Mouse (Mus musculus): ENCODE results near the gene Gm17334. TPM values are rescaled to one million over a fixed set of nuclear protein-coding genes. Genes with fewer than 3 reads are reported as not detected.
A peak's percentile ranks its signal among the peaks of the same experiment; 100 is the strongest.

Gm17334 gene
- polyA plus RNA-seq, 1 experiment: not detected

- TF ChIP-seq POLR2A (IDR thresholded peaks at IDR 0.05; ENCODE audit: borderline replicate concordance, control insufficient read depth, low read depth, low read length) (no peak), CTCF (IDR thresholded peaks at IDR 0.05; ENCODE audit: control insufficient read depth, insufficient read depth, low read length) (no peak)
- WGBS: 84% methylated on average over 16 of the region's 16 CpGs
- H3K27ac ChIP-seq (ENCODE audit: control insufficient read depth, insufficient read depth, low read depth, low read length, poor library complexity): no peak overlapping the region
- H3K4me3 ChIP-seq (replicated peaks; ENCODE audit: control insufficient read depth, low read depth, low read length): no peak overlapping the region
- H3K4me1 ChIP-seq (ENCODE audit: control insufficient read depth, insufficient read depth, low read length): peaks cover 2% of the 10 kb centered on the region
These were observed 40.2 kb upstream of the Gm17334 start for GRCm38 (mm10) chr11:53813001-53813868.

DNA sequence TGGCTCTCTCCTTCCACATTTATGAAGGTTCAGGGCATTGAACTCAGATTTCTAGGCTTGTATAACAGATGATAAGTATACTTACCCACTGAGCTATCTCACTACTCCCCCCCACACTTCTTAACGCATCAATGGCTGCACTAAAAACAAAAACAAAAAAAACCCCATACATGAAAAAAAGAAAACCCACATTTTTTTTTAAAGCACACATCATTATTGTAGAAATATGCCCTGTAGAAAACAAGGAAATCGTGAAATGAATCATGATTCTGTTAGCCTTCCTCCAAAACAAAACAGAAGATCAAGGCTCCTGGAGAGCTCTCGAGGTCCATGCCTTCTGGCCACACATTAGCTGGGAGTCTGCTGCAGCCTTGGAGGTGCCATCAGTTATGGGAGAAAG is 38.3 kb upstream of the Gm17334 start:
- TF ChIP-seq CTCF (IDR thresholded peaks at IDR 0.05; ENCODE audit: control insufficient read depth, insufficient read depth, low read length) (no peak), POLR2A (IDR thresholded peaks at IDR 0.05; ENCODE audit: borderline replicate concordance, control insufficient read depth, low read depth, low read length) (no peak)
- 69% methylated on average over 3 of the region's 3 CpGs for WGBS
- Histone ChIP-seq H3K27ac (ENCODE audit: control insufficient read depth, insufficient read depth, low read depth, low read length, poor library complexity) (no peak overlapping the region), H3K4me3 (replicated peaks; ENCODE audit: control insufficient read depth, low read depth, low read length) (no peak overlapping the region), H3K4me1 (ENCODE audit: control insufficient read depth, insufficient read depth, low read length) (peaks cover 3% of the 10 kb centered on the region)

- no peak for TF ChIP-seq POLR2A (IDR thresholded peaks at IDR 0.05; ENCODE audit: borderline replicate concordance, control insufficient read depth, low read depth, low read length)
- TF ChIP-seq CTCF (IDR thresholded peaks at IDR 0.05; ENCODE audit: control insufficient read depth, insufficient read depth, low read length): no peak
- WGBS: 62% methylated on average over 2 of the region's 2 CpGs
- no peak overlapping the region for H3K27ac ChIP-seq (ENCODE audit: control insufficient read depth, insufficient read depth, low read depth, low read length, poor library complexity)
- no peak overlapping the region for H3K4me3 ChIP-seq (replicated peaks; ENCODE audit: control insufficient read depth, low read depth, low read length)
- H3K4me1 ChIP-seq (ENCODE audit: control insufficient read depth, insufficient read depth, low read length): peaks cover 4% of the 10 kb centered on the region
These were observed 37.8 kb upstream of the Gm17334 start for GRCm38 (mm10) chr11:53810749-53811148.

- WGBS: 33% methylated on average over 5 of the region's 5 CpGs
- TF ChIP-seq POLR2A (IDR thresholded peaks at IDR 0.05; ENCODE audit: borderline replicate concordance, control insufficient read depth, low read depth, low read length) (no peak), CTCF (IDR thresholded peaks at IDR 0.05; ENCODE audit: control insufficient read depth, insufficient read depth, low read length) (no peak)
- Histone ChIP-seq H3K27ac (ENCODE audit: control insufficient read depth, insufficient read depth, low read depth, low read length, poor library complexity) (no peak overlapping the region), H3K4me1 (ENCODE audit: control insufficient read depth, insufficient read depth, low read length) (peaks cover 4% of the 10 kb centered on the region), H3K4me3 (replicated peaks; ENCODE audit: control insufficient read depth, low read depth, low read length) (no peak overlapping the region)
These were observed 37.2 kb upstream of the Gm17334 start for GRCm38 (mm10) chr11:53810156-53810555.

- Histone ChIP-seq H3K4me1 (ENCODE audit: control insufficient read depth, insufficient read depth, low read length) (peaks cover 6% of the 10 kb centered on the region), H3K27ac (ENCODE audit: control insufficient read depth, insufficient read depth, low read depth, low read length, poor library complexity) (no peak overlapping the region), H3K4me3 (replicated peaks; ENCODE audit: control insufficient read depth, low read depth, low read length) (no peak overlapping the region)
- WGBS: 51% methylated on average over 5 of the region's 5 CpGs
- TF ChIP-seq POLR2A (IDR thresholded peaks at IDR 0.05; ENCODE audit: borderline replicate concordance, control insufficient read depth, low read depth, low read length): no peak
- TF ChIP-seq CTCF (IDR thresholded peaks at IDR 0.05; ENCODE audit: control insufficient read depth, insufficient read depth, low read length): no peak
These were observed 36.4 kb upstream of the Gm17334 start for GRCm38 (mm10) chr11:53809354-53809753.

DNA sequence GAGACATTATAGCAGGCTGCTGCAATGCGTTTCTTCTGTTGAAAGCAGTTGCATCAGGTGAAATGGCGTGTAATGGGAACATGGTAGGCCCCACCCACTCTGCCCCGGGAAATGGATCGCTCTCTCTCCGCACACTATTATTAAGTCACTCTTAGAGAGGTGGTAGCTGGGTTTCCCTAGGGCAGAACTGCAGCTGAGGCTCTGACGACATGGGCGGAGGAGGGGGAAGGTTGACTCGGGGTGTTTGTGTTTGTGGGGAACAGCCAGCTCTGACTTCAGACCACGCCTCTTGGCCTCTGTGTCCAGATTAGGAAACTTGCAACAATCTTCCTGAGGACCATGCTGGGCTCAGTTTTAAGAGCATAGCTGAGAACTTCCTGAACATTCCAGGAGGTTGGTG is 32.8 kb upstream of the Gm17334 start:
- 41% methylated on average over 9 of the region's 9 CpGs for WGBS
- Histone ChIP-seq H3K27ac (ENCODE audit: control insufficient read depth, insufficient read depth, low read depth, low read length, poor library complexity) (peak overlapping the region; percentile 16; the same call in 1 of the 2 replicates), H3K4me1 (ENCODE audit: control insufficient read depth, insufficient read depth, low read length) (peaks cover 11% of the 10 kb centered on the region), H3K4me3 (replicated peaks; ENCODE audit: control insufficient read depth, low read depth, low read length) (peak overlapping the region; percentile 16)
- TF ChIP-seq POLR2A (IDR thresholded peaks at IDR 0.05; ENCODE audit: borderline replicate concordance, control insufficient read depth, low read depth, low read length) (no peak), CTCF (IDR thresholded peaks at IDR 0.05; ENCODE audit: control insufficient read depth, insufficient read depth, low read length) (no peak)

- 80% methylated on average over 14 of the region's 14 CpGs for WGBS
- H3K4me1 ChIP-seq (ENCODE audit: control insufficient read depth, insufficient read depth, low read length): peaks cover 9% of the 10 kb centered on the region; the same call in 1 of the 2 replicates
- no peak for TF ChIP-seq POLR2A (IDR thresholded peaks at IDR 0.05; ENCODE audit: borderline replicate concordance, control insufficient read depth, low read depth, low read length)
- TF ChIP-seq CTCF (IDR thresholded peaks at IDR 0.05; ENCODE audit: control insufficient read depth, insufficient read depth, low read length): no peak
These were observed 31.8 kb upstream of the Gm17334 start for GRCm38 (mm10) chr11:53804569-53805344.

GRCm38 (mm10) chr11:53803494-53803893 is 30.5 kb upstream of the Gm17334 start:
- peaks cover 9% of the 10 kb centered on the region; the same call in 1 of the 2 replicates for H3K4me1 ChIP-seq (ENCODE audit: control insufficient read depth, insufficient read depth, low read length)
- H3K27ac ChIP-seq (ENCODE audit: control insufficient read depth, insufficient read depth, low read depth, low read length, poor library complexity): no peak overlapping the region
- no peak for TF ChIP-seq POLR2A (IDR thresholded peaks at IDR 0.05; ENCODE audit: borderline replicate concordance, control insufficient read depth, low read depth, low read length)
- no peak for TF ChIP-seq CTCF (IDR thresholded peaks at IDR 0.05; ENCODE audit: control insufficient read depth, insufficient read depth, low read length)
- H3K4me3 ChIP-seq (replicated peaks; ENCODE audit: control insufficient read depth, low read depth, low read length): no peak overlapping the region
- 45% methylated on average over 6 of the region's 6 CpGs for WGBS

More at GRCm38 (mm10) chr11:53804569-53805344, 31.8 kb upstream of the Gm17334 start:
- Histone ChIP-seq H3K4me3 (replicated peaks; ENCODE audit: control insufficient read depth, low read depth, low read length) (no peak overlapping the region), H3K27ac (ENCODE audit: control insufficient read depth, insufficient read depth, low read depth, low read length, poor library complexity) (no peak overlapping the region)

Measured in bone marrow, adult 2 months (tissue).